Mouse (Mus musculus): ENCODE data around the gene Hinfp. TPM values are rescaled to one million over a fixed set of nuclear protein-coding genes. Genes with fewer than 3 reads are reported as not detected.

The Hinfp gene
- polyA plus RNA-seq (2015; fragmentation: Nextera tagmentation; extraction: Ambion mirVana) = 11.4 and 11.5 TPM in 2 replicates

- peaks cover 50% of the 10 kb centered on the region for H3K4me1 ChIP-seq (replicated peaks)
- 0% methylated on average over 54 of the region's 54 CpGs for WGBS (ENCODE audit: insufficient replicate concordance)
- H3K27me3 ChIP-seq = no peaks in the 10 kb centered on the region
- H3K9ac ChIP-seq = peak within 1 kb of the TSS; percentile 94
- peak within 1 kb of the TSS; percentile 82 for H3K4me3 ChIP-seq (replicated peaks)
- peak within 1 kb of the TSS; percentile 87 for H3K4me2 ChIP-seq
- peak; percentile 99 for ATAC-seq (ENCODE audit: low read depth)
- peaks cover 33% of the 10 kb centered on the region for H3K36me3 ChIP-seq
- peak within 1 kb of the TSS; percentile 83 for H3K27ac ChIP-seq
- DNase-seq = peak; percentile 99
- no peaks in the 10 kb centered on the region for H3K9me3 ChIP-seq (replicated peaks)
Measured at GRCm38 (mm10) chr9:44305466-44306079, at the start of gene Hinfp. Hinfp (minus strand) TSS chr9:44305671.

GRCm38 (mm10) chr9:44353142-44353541 is 47.7 kb upstream of the Hinfp start:
- peaks cover 94% of the 10 kb centered on the region for H3K36me3 ChIP-seq
- H3K4me1 ChIP-seq (replicated peaks) = peaks cover 17% of the 10 kb centered on the region
- 88% methylated on average over 6 of the region's 6 CpGs for WGBS (ENCODE audit: insufficient replicate concordance)
- ATAC-seq (ENCODE audit: low read depth) = no peak
- no peak for DNase-seq
- no peaks in the 10 kb centered on the region for H3K27me3 ChIP-seq
- no peaks in the 10 kb centered on the region; the same call in 1 of the 2 replicates for H3K9me3 ChIP-seq (replicated peaks)
- H3K9ac ChIP-seq = peak overlapping the region; percentile 9; the same call in 1 of the 2 replicates
- no peak overlapping the region for H3K27ac ChIP-seq
- H3K4me3 ChIP-seq (replicated peaks) = no peak overlapping the region
- no peak overlapping the region for H3K4me2 ChIP-seq

- ATAC-seq (ENCODE audit: low read depth) (peak; percentile 72), DNase-seq (no peak)
- H3K9me3 ChIP-seq (replicated peaks) = no peaks in the 10 kb centered on the region; the same call in 1 of the 2 replicates
- peaks cover 14% of the 10 kb centered on the region for H3K4me1 ChIP-seq (replicated peaks)
- no peak overlapping the region for H3K9ac ChIP-seq
- no peak overlapping the region for H3K4me2 ChIP-seq
- H3K27ac ChIP-seq = no peak overlapping the region
- H3K27me3 ChIP-seq = no peaks in the 10 kb centered on the region
- 82% methylated on average over 10 of the region's 10 CpGs for WGBS (ENCODE audit: insufficient replicate concordance)
- no peak overlapping the region for H3K4me3 ChIP-seq (replicated peaks)
- peaks cover 96% of the 10 kb centered on the region for H3K36me3 ChIP-seq
Measured at GRCm38 (mm10) chr9:44352337-44352736, 46.9 kb upstream of the Hinfp start.

- WGBS (ENCODE audit: insufficient replicate concordance) = 83% methylated on average over 4 of the region's 4 CpGs
- Histone ChIP-seq H3K27ac (no peak overlapping the region), H3K27me3 (no peaks in the 10 kb centered on the region), H3K4me3 (replicated peaks) (no peak overlapping the region), H3K9ac (no peak overlapping the region; the same call in 1 of the 2 replicates), H3K9me3 (replicated peaks) (no peaks in the 10 kb centered on the region; the same call in 1 of the 2 replicates), H3K36me3 (peaks cover 98% of the 10 kb centered on the region), H3K4me1 (replicated peaks) (peaks cover 7% of the 10 kb centered on the region), H3K4me2 (no peak overlapping the region)
- DNase-seq (no peak), ATAC-seq (ENCODE audit: low read depth) (no peak)
Measured at GRCm38 (mm10) chr9:44351396-44351795, 45.9 kb upstream of the Hinfp start.

DNA sequence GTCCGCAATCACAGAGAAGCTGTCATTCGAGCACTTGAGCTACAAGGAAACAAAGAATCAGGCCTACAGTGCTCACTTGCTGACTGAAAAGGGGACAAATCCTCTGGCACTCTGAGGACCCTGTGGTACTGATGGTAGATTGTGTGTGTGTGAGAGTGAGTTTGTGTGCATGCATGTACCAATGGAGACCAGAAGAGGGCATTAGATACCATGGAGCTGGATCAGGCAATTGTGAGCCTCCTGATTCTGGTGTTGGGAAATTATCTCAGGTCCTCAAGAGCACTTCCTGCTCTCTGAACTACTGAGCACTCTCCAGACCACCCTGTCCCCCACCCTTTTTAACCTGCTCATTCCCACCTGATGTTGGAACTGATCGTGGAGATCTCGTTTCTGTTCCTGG is 43.1 kb upstream of the Hinfp start:
- Histone ChIP-seq H3K4me3 (replicated peaks) (no peak overlapping the region), H3K36me3 (peaks cover 74% of the 10 kb centered on the region), H3K9ac (no peak overlapping the region), H3K9me3 (replicated peaks) (no peaks in the 10 kb centered on the region; the same call in 1 of the 2 replicates), H3K4me1 (replicated peaks) (peaks cover 21% of the 10 kb centered on the region), H3K27ac (no peak overlapping the region; the same call in 1 of the 2 replicates), H3K27me3 (no peaks in the 10 kb centered on the region), H3K4me2 (no peak overlapping the region)
- no peak for DNase-seq
- 89% methylated on average over 4 of the region's 4 CpGs for WGBS (ENCODE audit: insufficient replicate concordance)
- no peak for ATAC-seq (ENCODE audit: low read depth)

DNA sequence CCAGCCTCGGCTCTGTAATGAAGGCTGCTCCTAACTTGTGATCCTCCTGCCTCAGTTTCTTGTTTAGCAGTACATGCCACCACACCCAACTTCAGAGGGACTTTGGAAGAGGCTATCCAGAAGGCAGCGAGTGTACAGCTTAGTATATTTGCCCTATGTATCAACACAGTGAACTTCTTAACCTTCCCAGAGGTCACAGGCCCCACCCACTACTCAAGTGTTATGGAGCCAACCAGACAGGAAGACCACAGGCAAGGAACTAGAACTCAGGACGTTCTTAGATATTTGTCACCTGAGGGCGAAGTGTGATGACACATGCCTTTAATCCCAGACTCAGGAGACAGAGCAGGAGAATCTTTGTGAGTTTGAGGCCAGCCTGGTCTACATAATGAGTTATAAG is 42.1 kb upstream of the Hinfp start:
- Histone ChIP-seq H3K9ac (no peak overlapping the region), H3K36me3 (peaks cover 65% of the 10 kb centered on the region), H3K4me2 (no peak overlapping the region), H3K4me1 (replicated peaks) (peaks cover 25% of the 10 kb centered on the region), H3K27ac (no peak overlapping the region), H3K27me3 (no peaks in the 10 kb centered on the region), H3K4me3 (replicated peaks) (no peak overlapping the region), H3K9me3 (replicated peaks) (no peaks in the 10 kb centered on the region; the same call in 1 of the 2 replicates)
- DNase-seq = no peak
- WGBS (ENCODE audit: insufficient replicate concordance) = 80% methylated on average over 4 of the region's 4 CpGs
- no peak for ATAC-seq (ENCODE audit: low read depth)

GRCm38 (mm10) chr9:44347166-44347565 is 41.7 kb upstream of the Hinfp start:
- Histone ChIP-seq H3K4me1 (replicated peaks) (peaks cover 25% of the 10 kb centered on the region), H3K27me3 (no peaks in the 10 kb centered on the region), H3K27ac (no peak overlapping the region), H3K36me3 (peaks cover 60% of the 10 kb centered on the region), H3K4me3 (replicated peaks) (no peak overlapping the region), H3K9me3 (replicated peaks) (no peaks in the 10 kb centered on the region; the same call in 1 of the 2 replicates), H3K4me2 (no peak overlapping the region), H3K9ac (no peak overlapping the region)
- ATAC-seq (ENCODE audit: low read depth) (no peak), DNase-seq (no peak)
- WGBS (ENCODE audit: insufficient replicate concordance) = 87% methylated on average over 9 of the region's 9 CpGs

- no peaks in the 10 kb centered on the region for H3K27me3 ChIP-seq
- 82% methylated on average over 6 of the region's 6 CpGs for WGBS (ENCODE audit: insufficient replicate concordance)
- ATAC-seq (ENCODE audit: low read depth) (no peak), DNase-seq (no peak)
- H3K9ac ChIP-seq = peak overlapping the region; percentile 97
- no peaks in the 10 kb centered on the region; the same call in 1 of the 2 replicates for H3K9me3 ChIP-seq (replicated peaks)
- H3K4me3 ChIP-seq (replicated peaks) = no peak overlapping the region
- H3K4me2 ChIP-seq = no peak overlapping the region
- peaks cover 56% of the 10 kb centered on the region for H3K36me3 ChIP-seq
- H3K4me1 ChIP-seq (replicated peaks) = peaks cover 25% of the 10 kb centered on the region
- H3K27ac ChIP-seq = peak overlapping the region; percentile 99; the same call in 1 of the 2 replicates
Measured at GRCm38 (mm10) chr9:44345570-44346433, 40.3 kb upstream of the Hinfp start.

DNA sequence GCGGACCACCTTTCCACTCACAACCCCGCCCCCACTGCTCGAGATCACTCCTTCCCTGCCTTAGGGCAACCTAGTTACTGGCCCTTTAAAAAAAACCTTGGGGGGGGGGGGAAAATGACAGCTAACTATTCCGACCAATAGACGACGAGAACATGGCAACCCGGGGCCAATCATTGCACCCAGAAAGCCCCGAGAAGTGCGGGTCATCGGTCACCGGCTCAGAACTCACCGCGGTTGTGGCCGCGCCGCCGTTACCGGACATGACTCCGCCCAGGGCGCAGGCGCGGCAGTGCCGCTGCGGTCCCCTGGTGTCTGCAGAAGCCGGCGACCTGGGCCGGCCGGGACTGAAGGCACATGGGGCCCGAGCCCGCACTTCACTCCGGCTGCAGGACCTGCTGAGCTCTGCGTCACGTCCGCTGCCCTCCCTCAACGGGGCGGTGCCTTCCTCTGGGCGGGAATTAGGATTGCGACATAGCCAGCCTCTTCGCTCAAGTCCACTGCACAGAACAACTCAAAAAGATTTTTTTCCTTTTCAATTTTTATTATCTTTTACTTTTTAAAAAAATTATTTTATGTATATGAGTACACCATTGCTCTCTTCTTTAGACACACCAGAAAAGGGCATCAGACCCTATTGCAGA is 38.4 kb upstream of the Hinfp start, which contains the start of gene Hmbs:
TSS of gene Hmbs (minus strand) at position 448 of the 641 bp plus-strand sequence.
- peaks cover 35% of the 10 kb centered on the region for H3K4me1 ChIP-seq (replicated peaks)
- DNase-seq (peak; percentile 89), ATAC-seq (ENCODE audit: low read depth) (peak; percentile 79)
- H3K9me3 ChIP-seq (replicated peaks) = no peaks in the 10 kb centered on the region; the same call in 1 of the 2 replicates
- peak within 1 kb of the TSS; percentile 80 for H3K4me3 ChIP-seq (replicated peaks)
- H3K27me3 ChIP-seq = no peaks in the 10 kb centered on the region
- H3K27ac ChIP-seq = peak within 1 kb of the TSS; percentile 99
- H3K9ac ChIP-seq = peak within 1 kb of the TSS; percentile 97
- under 1% methylated on average over 39 of the region's 39 CpGs for WGBS (ENCODE audit: insufficient replicate concordance)
- H3K4me2 ChIP-seq = peak within 1 kb of the TSS; percentile 78
- peaks cover 59% of the 10 kb centered on the region for H3K36me3 ChIP-seq

- peak; percentile 82 for ATAC-seq (ENCODE audit: low read depth)
- H3K4me2 ChIP-seq = peak overlapping the region; percentile 78
- peaks cover 59% of the 10 kb centered on the region for H3K36me3 ChIP-seq
- peak overlapping the region; percentile 99 for H3K27ac ChIP-seq
- no peaks in the 10 kb centered on the region for H3K27me3 ChIP-seq
- peaks cover 37% of the 10 kb centered on the region for H3K4me1 ChIP-seq (replicated peaks)
- peak; percentile 84 for DNase-seq
- H3K4me3 ChIP-seq (replicated peaks) = peak overlapping the region; percentile 80
- no peaks in the 10 kb centered on the region for H3K9me3 ChIP-seq (replicated peaks)
- H3K9ac ChIP-seq = peak overlapping the region; percentile 97
- 2% methylated on average over 6 of the region's 6 CpGs for WGBS (ENCODE audit: insufficient replicate concordance)
Measured at GRCm38 (mm10) chr9:44343290-44343689, 37.8 kb upstream of the Hinfp start.

DNA sequence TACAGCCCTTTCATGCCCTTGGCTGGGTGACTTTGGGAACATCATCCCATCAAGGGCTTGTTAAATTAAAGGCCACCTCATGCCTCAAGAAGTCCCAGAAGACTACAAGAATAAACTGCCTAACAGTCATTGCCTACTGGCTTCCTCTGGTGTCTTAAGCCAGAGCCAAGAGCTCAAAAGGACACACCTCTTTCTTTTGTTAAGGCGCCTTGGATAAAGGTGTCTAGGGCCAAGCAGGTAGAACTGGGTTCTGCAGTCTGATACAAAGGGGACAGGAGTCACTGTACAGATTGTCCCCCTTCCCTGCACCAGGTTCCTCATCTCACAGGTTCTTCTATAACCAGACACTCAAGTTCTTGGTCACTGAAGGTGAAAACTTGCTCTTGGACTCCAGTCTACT is 37.1 kb upstream of the Hinfp start:
- Histone ChIP-seq H3K4me2 (peak overlapping the region; percentile 78), H3K27ac (peak overlapping the region; percentile 99), H3K4me3 (replicated peaks) (peak overlapping the region; percentile 80), H3K9ac (peak overlapping the region; percentile 97), H3K9me3 (replicated peaks) (no peaks in the 10 kb centered on the region), H3K27me3 (no peaks in the 10 kb centered on the region), H3K4me1 (replicated peaks) (peaks cover 44% of the 10 kb centered on the region), H3K36me3 (peaks cover 59% of the 10 kb centered on the region)
- ATAC-seq (ENCODE audit: low read depth) = no peak
- WGBS (ENCODE audit: insufficient replicate concordance) = 68% methylated on average over 1 of the region's 1 CpGs
- DNase-seq = no peak
